Mouse (Mus musculus) lung, postnatal 0 days (tissue): Measurements from ENCODE around the gene Rgs6.

Source experiments
- CTCF ChIP-seq: IDR thresholded peaks from 2 replicates; pipeline ENCODE4 v1.5.1; 2016; ENCODE audit warnings: antibody characterized with exemption, mild to moderate bottlenecking
- EP300 ChIP-seq: IDR thresholded peaks from 2 replicates; pipeline ENCODE4 v1.6.1; 2016; ENCODE audit warnings: antibody characterized with exemption, mild to moderate bottlenecking, control low read depth

DNA sequence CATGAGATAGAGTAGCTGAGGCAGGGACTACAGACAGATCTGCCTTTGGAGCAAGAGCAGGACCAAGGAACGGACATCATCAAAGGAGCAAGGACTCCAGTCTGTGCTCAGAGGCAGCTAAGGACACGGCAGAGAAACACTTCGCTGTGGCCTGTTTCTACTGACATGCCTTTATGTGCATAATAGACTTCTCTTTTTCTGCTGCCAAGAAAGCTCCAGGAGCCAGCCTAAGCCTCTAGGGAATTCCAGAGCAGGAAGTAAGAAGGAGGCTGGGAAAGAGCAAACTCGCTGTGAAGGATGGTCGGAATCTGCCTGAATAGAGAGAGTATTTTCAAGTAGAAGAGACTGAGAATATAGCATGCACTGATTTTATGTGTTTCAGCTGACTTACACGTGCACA is 253.5 kb downstream of the Rgs6 start:
- TF ChIP-seq CTCF (no peak), EP300 (no peak)
